Mouse (Mus musculus): ENCODE measurements at regions not wholly inside any gene's neighbourhood (a gene's known extent, or its start where the extent isn't known, plus 50 kb on each side); places are given as distances from the start of the nearest gene placed in this dataset.

DNA sequence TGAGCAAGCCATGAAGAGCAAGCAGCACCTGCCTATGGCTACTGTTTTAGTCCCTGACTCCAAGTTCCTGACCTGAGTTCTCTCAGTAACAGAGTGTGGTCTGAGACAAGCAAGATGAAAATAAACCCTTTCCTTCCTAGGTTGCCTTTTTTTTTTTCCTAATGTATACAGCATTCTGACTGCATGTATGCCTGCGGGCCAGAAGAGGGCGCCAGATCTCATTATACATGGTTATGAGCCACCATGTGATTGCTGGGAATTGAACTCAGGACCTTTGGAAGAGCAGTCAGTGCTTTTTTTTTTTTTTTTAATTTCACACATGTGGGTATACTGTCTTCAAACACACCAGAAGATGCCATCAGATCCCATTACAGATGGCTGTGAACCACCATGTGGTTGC is 69.3 kb upstream of the Usp24 start:
- H3K4me1 ChIP-seq (ENCODE audit: control insufficient read depth in 1 of 2, insufficient read depth in 2 of 2, low read length in 2 of 2) = peaks cover 17 to 22% of the 10 kb centered on the region in 2 experiments

GRCm38 (mm10) chr4:106247398-106247797 is 68.6 kb upstream of the Usp24 start:
- DNase-seq (ENCODE audit: low read depth, low spot score) = no peak
- peaks cover 0 to 23% of the 10 kb centered on the region in 2 experiments; a peak in 2 of 4 replicates for H3K36me3 ChIP-seq (ENCODE audit: control insufficient read depth in 1 of 2, insufficient read depth in 2 of 2, low read length in 2 of 2)
- TF ChIP-seq ZKSCAN1 (IDR thresholded peaks at IDR 0.05; ENCODE audit: low read depth, low read length) (no peak), MYC (IDR thresholded peaks at IDR 0.05; ENCODE audit: low read depth, low read length) (no peak), RAD21 (IDR thresholded peaks at IDR 0.05; ENCODE audit: low read depth, low read length) (no peak), MEF2A (IDR thresholded peaks at IDR 0.05; ENCODE audit: extremely low read depth, insufficient replicate concordance, low read depth, low read length, poor library complexity, severe bottlenecking) (no peak), E2F4 (IDR thresholded peaks at IDR 0.05; ENCODE audit: borderline replicate concordance, low read depth, low read length) (no peak), MXI1 (IDR thresholded peaks at IDR 0.05; ENCODE audit: low read depth, low read length) (no peak), POLR2A (IDR thresholded peaks at IDR 0.05; ENCODE audit: control insufficient read depth in 1 of 2, insufficient read depth in 1 of 2, low read depth in 1 of 2, low read length in 2 of 2, poor library complexity in 1 of 2) (no peak), TAL1 (IDR thresholded peaks at IDR 0.05; ENCODE audit: low read length) (no peak), SIN3A (IDR thresholded peaks at IDR 0.05; ENCODE audit: low read length) (no peak), HCFC1 (IDR thresholded peaks at IDR 0.05; ENCODE audit: low read depth, low read length) (no peak), JUND (IDR thresholded peaks at IDR 0.05; ENCODE audit: low read depth, low read length) (no peak), CHD2 (IDR thresholded peaks at IDR 0.05; ENCODE audit: low read length) (no peak), CHD1 (IDR thresholded peaks at IDR 0.05; ENCODE audit: low read depth, low read length) (no peak), ZC3H11A (IDR thresholded peaks at IDR 0.05; ENCODE audit: low read depth, low read length) (no peak), SMC3 (IDR thresholded peaks at IDR 0.05; ENCODE audit: low read depth, low read length) (no peak), TCF12 (IDR thresholded peaks at IDR 0.05; ENCODE audit: low read depth, low read length) (no peak), CTCF (IDR thresholded peaks at IDR 0.05 in 2 of 3, conservative IDR thresholded peaks at IDR 0.05 in 1 of 3; ENCODE audit: control insufficient read depth in 1 of 3, insufficient read depth in 1 of 3, low read depth in 2 of 3, low read length in 3 of 3, poor library complexity in 1 of 3, severe bottlenecking in 1 of 3) (no peak), POLR2AphosphoS2 (IDR thresholded peaks at IDR 0.05; ENCODE audit: low read length) (no peak), GATA1 (IDR thresholded peaks at IDR 0.05; ENCODE audit: low read depth, low read length) (no peak), ZNF384 (IDR thresholded peaks at IDR 0.05; ENCODE audit: low read depth, low read length) (no peak)
- no peaks in the 10 kb centered on the region for H3K27me3 ChIP-seq (ENCODE audit: control insufficient read depth in 1 of 2, insufficient read depth in 2 of 2, low read length in 2 of 2)
- no peaks in the 10 kb centered on the region for H3K9me3 ChIP-seq (replicated peaks; ENCODE audit: insufficient read depth, low read length)
- no peak overlapping the region for H3K4me3 ChIP-seq (ENCODE audit: control insufficient read depth in 1 of 2, insufficient read depth in 1 of 2, low read depth in 2 of 2, low read length in 2 of 2)
- H3K27ac ChIP-seq (ENCODE audit: control insufficient read depth, low read depth, low read length) = no peak overlapping the region
- H3K4me1 ChIP-seq (ENCODE audit: control insufficient read depth in 1 of 2, insufficient read depth in 2 of 2, low read length in 2 of 2) = peaks cover 17 to 22% of the 10 kb centered on the region in 2 experiments
- no peak overlapping the region for H3K9ac ChIP-seq (ENCODE audit: control insufficient read depth, low read depth, low read length, poor library complexity, severe bottlenecking)
- no peaks in the 10 kb centered on the region for H3K79me2 ChIP-seq (ENCODE audit: control insufficient read depth, insufficient read depth, low read length, poor library complexity)

More for the DNA sequence above, 69.3 kb upstream of the Usp24 start:
- H3K27me3 ChIP-seq (ENCODE audit: control insufficient read depth in 1 of 2, insufficient read depth in 2 of 2, low read length in 2 of 2) = no peaks in the 10 kb centered on the region
- H3K4me3 ChIP-seq (ENCODE audit: control insufficient read depth in 1 of 2, insufficient read depth in 1 of 2, low read depth in 2 of 2, low read length in 2 of 2) = no peak overlapping the region
- H3K9me3 ChIP-seq (replicated peaks; ENCODE audit: insufficient read depth, low read length) = no peaks in the 10 kb centered on the region
- H3K27ac ChIP-seq (ENCODE audit: control insufficient read depth, low read depth, low read length) = no peak overlapping the region
- H3K36me3 ChIP-seq (ENCODE audit: control insufficient read depth in 1 of 2, insufficient read depth in 2 of 2, low read length in 2 of 2) = peaks cover 0 to 23% of the 10 kb centered on the region in 2 experiments; a peak in 2 of 4 replicates
- no peak overlapping the region for H3K9ac ChIP-seq (ENCODE audit: control insufficient read depth, low read depth, low read length, poor library complexity, severe bottlenecking)
- TF ChIP-seq E2F4 (IDR thresholded peaks at IDR 0.05; ENCODE audit: borderline replicate concordance, low read depth, low read length) (no peak), BHLHE40 (IDR thresholded peaks at IDR 0.05; ENCODE audit: borderline replicate concordance, low read depth, low read length) (no peak), MEF2A (IDR thresholded peaks at IDR 0.05; ENCODE audit: extremely low read depth, insufficient replicate concordance, low read depth, low read length, poor library complexity, severe bottlenecking) (no peak), MXI1 (IDR thresholded peaks at IDR 0.05; ENCODE audit: low read depth, low read length) (no peak), ZMIZ1 (IDR thresholded peaks at IDR 0.05; ENCODE audit: low read depth, low read length) (no peak), USF2 (IDR thresholded peaks at IDR 0.05; ENCODE audit: borderline replicate concordance in 1 of 2, insufficient read depth in 1 of 2, low read depth in 1 of 2, low read length in 2 of 2) (no peak), HCFC1 (IDR thresholded peaks at IDR 0.05; ENCODE audit: low read depth, low read length) (no peak), TBP (IDR thresholded peaks at IDR 0.05; ENCODE audit: low read depth, low read length) (no peak), SMC3 (IDR thresholded peaks at IDR 0.05; ENCODE audit: low read depth, low read length) (peak; percentile 34), UBTF (IDR thresholded peaks at IDR 0.05; ENCODE audit: borderline replicate concordance, insufficient read depth, low read depth, low read length) (no peak), USF1 (IDR thresholded peaks at IDR 0.05; ENCODE audit: low read depth, low read length) (no peak), POLR2A (IDR thresholded peaks at IDR 0.05; ENCODE audit: control insufficient read depth in 1 of 2, insufficient read depth in 1 of 2, low read depth in 1 of 2, low read length in 2 of 2, poor library complexity in 1 of 2) (no peak), MYB (IDR thresholded peaks at IDR 0.05; ENCODE audit: low read depth, low read length) (no peak), ELF1 (IDR thresholded peaks at IDR 0.05; ENCODE audit: low read depth, low read length) (no peak), ZKSCAN1 (IDR thresholded peaks at IDR 0.05; ENCODE audit: low read depth, low read length) (no peak), RAD21 (IDR thresholded peaks at IDR 0.05; ENCODE audit: low read depth, low read length) (peak; percentile 31), ZNF384 (IDR thresholded peaks at IDR 0.05; ENCODE audit: low read depth, low read length) (peak; percentile 79), GABPA (IDR thresholded peaks at IDR 0.05; ENCODE audit: low read depth, low read length) (no peak), CTCF (IDR thresholded peaks at IDR 0.05 in 2 of 3, conservative IDR thresholded peaks at IDR 0.05 in 1 of 3; ENCODE audit: control insufficient read depth in 1 of 3, insufficient read depth in 1 of 3, low read depth in 2 of 3, low read length in 3 of 3, poor library complexity in 1 of 3, severe bottlenecking in 1 of 3) (peak; percentile 33 to 45 (median 44)), GATA1 (IDR thresholded peaks at IDR 0.05; ENCODE audit: low read depth, low read length) (no peak), MAFK (IDR thresholded peaks at IDR 0.05; ENCODE audit: borderline replicate concordance, low read depth, low read length) (no peak), CHD2 (IDR thresholded peaks at IDR 0.05; ENCODE audit: low read length) (no peak), POLR2AphosphoS2 (IDR thresholded peaks at IDR 0.05; ENCODE audit: low read length) (no peak), RCOR1 (IDR thresholded peaks at IDR 0.05; ENCODE audit: low read depth, low read length) (no peak)
- no peaks in the 10 kb centered on the region for H3K79me2 ChIP-seq (ENCODE audit: control insufficient read depth, insufficient read depth, low read length, poor library complexity)
- DNase-seq (ENCODE audit: low read depth, low spot score) = peak; percentile 33
